Mouse (Mus musculus): ENCODE measurements around the gene Nfib.

Gene Nfib

DNA sequence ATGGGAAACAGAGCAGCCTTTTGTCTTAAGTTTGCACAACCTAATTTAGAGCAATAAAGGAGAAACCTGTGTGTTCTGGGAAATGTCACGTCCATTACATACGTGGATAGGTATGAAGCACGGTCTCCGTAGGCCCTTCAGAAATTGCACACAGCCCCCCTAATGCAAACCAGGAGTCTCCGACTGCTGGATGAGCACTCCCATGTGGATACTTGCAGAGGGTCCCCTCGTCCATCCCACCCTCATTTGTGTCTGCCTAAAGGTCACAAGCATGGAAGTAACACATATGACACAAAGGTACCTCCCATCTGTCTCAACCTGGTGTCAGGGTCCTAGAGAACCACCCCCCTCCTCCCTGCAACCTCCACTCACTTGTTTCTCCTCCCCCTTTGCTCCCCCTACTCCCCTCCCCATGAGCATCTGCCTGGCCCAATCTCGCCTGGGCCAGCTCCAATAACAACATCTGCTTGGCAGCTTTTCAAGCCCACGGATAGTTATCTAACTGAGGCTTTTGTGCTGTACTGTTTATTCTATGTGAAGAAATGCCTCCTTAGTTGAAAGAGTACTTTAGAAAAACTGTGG, 241.4 kb downstream of the Nfib start:
- no peak for DNase-seq (ENCODE audit: low read depth)

DNA sequence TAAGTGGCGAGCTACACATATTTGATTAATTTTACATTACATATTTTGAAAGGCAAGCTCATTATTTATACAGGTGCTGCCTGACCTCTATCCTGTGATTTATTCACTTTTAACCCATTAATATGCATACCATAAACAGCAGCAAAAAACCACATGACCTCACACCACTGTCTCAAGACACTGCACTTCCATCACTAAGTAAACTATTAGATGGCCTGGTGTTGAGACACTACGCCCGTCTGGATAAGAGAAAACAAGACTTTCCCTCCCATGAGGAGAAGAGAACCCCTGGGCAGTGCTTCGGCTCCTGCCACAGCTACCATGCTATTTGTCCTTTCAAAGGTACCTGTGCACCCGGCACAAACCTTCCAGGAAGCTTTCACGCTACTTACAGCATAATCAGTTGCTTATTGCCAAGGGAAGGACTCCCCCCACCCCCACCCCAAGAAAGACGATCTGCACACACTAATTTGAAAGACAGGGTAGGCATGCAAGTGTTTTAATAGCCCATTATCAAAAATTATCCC, 242.3 kb downstream of the Nfib start:
- no peak for DNase-seq (ENCODE audit: low read depth)

DNA sequence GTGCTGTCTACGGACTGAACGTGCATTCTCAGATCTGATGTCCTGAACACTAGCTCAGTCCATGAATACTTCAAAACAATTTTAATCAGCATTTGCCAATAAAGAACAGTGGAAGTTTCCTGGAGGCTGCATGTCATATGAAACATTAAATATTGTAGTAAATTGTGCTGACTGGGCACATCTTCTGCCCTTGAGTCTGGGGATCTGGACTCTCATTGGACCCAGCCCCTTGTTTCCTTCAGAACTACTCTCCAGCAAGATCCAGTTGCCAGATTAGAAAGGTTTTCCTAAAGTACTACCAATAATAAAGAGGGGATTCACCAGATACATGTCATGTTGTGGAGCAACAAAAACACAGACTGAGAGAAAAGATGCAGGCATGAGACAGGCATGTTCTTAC, 243.9 kb downstream of the Nfib start:
- no peak for DNase-seq (ENCODE audit: low read depth)

DNA sequence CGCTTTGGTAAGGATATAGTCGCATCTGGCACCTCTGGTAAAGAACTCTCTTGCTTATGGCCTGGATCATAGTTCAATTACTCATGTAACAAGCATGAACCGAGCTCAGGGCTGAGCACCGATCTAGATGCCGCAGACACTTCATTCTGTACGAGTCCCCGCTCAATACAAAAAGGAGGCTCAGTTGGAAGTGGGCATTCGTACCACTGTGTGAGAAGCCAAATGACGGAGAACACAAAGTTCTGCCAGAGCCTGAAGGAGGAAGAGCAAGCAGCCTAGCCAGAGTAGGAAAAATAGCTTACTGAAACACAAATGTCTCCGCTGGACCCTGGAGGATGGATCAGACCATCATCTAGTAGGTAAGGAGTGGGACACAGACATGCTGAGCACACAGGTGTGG, 246.7 kb downstream of the Nfib start:
- DNase-seq (ENCODE audit: low read depth): no peak

DNA sequence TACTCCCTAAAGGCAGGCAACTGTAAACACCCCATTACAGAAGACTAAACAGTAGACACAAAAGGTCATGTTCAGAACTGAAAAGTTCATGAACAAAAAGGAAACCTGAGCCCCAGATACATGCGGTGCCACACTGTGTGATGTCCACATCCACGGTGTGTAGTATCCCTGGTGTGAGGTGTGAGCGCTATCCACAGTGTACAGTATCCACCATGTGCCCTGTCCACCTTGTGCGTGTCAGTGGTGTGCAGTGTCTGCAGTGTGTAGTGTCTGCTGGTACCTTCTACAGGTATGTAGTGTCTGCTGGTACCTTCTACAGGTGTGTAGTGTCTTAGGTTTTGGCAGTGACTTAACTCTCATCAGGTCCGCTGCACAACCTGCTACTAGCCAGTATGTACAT, 248.6 kb downstream of the Nfib start:
- DNase-seq (ENCODE audit: low read depth): no peak

DNA sequence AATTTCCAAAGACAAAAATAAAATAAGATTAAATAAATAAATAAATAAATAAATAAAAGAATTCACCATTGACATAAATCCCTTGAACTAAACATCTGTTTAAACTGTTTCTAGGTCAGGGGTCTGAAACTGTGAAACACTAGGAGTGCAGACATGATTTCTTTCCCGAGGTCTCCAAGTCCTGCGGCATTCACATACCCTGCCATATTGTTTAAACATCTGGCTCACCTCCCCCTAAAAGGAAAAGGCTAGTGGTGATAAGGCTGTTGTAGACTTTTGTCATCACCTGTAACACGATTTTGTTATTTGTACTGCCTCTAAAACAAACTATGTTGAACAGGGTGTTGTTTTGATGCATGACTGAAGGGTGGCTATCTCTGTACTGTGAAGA, 249.2 kb downstream of the Nfib start:
- no peak for DNase-seq (ENCODE audit: low read depth)

DNA sequence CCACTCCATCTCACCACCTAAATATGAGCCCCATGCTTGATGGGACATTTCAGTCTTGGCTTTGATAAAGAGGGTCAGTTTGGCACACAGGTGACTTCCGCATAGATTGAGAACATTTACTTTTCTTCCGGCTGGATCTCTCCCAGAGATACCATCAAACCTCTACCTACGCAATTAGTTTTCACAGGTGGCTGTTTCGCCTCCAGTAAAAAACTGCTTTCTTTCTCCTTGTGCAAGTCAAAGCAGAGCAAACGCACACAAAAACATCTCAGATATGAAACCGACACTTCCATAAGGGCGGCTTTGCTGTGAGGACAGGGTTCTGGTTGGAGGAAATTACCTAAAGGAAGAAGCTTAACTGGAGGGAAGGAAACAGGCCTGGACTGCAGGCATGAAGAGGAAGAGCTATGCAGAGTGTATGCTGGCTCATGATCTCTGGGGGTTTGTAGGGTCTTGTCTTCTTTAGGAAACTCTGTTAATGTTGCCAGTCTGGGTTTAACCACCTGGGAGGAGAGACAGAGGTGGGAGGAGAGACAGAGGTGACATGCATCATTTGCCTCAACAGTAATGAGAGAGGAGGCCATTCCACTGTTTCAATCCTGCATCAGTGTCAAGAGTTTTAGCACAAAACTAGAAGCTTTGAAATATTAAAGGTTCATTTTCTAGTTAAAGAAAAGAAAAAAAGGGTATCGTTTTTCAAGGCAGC, 249.8 kb downstream of the Nfib start:
- DNase-seq (ENCODE audit: low read depth): no peak

DNA sequence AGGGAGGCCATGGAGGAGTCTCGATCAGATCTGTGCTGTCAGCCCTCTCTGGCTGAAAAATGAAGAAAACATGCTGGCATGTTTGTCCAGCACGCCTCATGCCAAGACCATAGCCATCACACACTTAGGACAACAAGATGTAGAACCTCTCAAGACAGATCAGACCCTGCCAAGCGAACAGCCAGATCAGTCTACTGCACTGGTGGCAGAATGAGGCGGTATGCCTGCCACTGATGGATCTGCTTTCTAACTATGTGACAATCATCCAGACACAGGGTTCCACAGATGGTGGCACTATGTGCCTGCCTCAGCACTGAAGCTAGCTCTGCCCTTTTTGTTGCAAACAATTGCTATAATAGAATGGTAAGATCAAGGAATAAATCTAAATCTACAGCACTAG, 250.6 kb downstream of the Nfib start:
- no peak for DNase-seq (ENCODE audit: low read depth)

DNA sequence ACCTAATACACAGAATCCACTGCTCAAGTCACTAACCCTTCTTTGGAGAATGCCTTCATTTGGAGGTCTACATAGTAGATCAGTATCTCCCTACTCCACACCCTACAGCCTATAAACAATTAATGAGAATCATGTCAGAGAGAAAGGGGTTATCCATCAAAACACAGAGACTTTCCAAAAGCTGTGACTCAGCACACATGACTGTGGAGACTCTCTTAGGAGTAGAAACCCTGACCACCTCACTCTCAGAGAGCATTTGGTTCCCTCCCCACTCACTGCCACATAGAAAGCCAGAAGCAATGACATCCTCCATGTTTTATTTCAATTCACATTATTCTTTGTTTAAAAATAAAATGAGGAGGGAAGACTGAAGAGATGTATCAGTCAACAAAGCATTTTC, 252.2 kb downstream of the Nfib start:
- DNase-seq (ENCODE audit: low read depth): no peak

DNA sequence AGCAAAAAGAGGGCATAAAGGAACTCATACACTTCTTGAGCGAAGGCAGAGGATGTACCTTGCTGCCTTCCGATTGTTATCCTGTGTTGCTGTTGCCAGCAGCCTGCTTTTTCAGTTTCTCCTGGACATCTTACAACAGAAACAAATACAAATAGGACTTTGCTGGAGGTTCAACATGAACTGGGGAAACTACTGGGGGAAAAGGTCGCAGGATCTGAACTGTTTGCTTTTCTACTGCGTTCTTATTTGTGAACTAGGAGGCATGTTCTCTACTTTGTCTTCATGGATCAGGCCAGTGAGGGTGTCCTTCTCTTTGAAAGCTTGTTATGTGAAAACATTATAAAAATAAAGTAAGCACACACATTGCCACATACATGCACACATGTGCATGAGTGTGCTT, 252.6 kb downstream of the Nfib start:
- DNase-seq (ENCODE audit: low read depth): no peak

DNA sequence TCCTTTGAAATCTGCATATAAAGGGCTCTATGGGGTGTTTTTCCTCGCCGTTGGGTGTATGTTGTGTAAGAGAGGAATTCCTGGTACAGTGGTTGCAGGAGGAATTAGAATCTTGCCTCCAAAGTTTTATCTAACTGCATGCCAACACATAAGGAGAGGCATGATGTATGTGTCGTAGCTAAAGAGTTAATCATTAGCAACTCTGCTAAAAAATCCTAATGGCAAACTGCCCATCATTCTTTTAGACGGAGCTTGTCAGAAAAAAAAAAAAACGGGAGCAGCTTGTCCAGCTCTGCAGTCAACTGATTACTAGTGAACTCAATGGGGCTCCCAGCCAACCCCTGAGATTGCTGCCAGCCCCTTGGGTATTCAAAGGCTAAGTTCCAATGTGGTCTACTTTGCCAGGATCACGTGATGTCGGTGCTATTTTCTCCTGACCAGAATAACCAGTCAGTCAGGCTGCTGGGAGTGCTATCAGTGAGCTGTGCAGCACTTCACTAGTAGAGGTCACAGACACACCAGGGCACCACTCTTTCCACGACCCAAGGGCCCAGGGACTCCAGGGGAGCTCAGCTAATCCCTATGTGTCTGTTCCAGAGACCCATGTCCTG, 258.4 kb downstream of the Nfib start:
- DNase-seq (ENCODE audit: low read depth): no peak

DNA sequence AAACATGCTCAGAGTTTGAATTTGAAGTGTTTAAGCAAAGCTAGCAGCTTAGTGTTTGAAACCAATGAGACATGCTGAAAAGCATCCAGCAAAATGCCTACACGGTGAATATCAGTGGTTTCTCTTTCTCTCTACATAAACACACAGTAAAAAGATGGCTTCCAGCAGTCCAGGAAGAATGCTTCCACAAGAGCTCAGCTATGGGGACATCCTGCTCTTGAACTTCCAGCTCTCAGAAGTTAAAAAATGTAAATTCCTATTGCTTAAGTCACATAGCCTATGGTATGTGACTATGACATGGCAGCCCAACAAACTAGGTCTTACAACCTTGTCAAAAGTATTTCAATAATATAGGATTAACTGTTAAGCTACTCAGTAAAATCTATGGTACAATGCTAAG, 261.5 kb downstream of the Nfib start:
- no peak for DNase-seq (ENCODE audit: low read depth)

DNA sequence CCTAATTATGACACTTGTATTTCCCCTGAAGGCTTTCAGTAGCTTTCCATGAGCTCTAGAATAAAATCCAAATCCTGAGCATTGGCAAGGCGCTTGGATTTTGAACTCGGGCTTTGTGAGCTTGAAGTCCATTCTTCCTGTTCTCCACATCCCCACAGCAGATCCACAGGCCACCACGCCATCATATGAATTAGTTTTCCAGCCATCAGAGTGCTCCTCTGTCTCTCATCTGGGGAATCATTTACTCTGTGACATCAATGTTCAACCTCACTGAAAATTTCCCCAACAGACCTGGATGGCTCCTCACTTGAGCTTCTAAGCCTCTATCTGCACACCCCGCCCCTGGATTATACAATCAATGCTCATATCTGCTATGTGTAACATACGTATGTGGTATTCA, 262.1 kb downstream of the Nfib start:
- no peak for DNase-seq (ENCODE audit: low read depth)

DNA sequence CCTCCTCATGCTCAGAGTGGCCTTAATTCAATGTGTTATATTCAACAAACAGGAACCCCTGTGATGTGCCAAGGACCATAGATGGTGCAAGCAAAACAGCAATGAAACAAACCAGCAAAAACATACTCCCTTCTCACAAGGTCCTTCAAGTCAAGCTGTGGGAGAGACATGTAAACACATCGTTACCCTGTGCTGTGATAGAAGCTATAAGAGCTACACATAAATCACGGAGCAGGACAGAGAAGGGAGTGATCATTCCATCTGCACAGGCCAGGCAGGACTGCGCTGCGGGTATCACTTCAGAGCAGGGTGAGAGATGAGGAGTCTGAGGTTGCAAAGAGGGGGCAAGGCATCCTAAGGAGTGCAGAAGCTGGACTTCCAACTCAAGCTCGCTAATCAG, 262.5 kb downstream of the Nfib start:
- no peak for DNase-seq (ENCODE audit: low read depth)

DNA sequence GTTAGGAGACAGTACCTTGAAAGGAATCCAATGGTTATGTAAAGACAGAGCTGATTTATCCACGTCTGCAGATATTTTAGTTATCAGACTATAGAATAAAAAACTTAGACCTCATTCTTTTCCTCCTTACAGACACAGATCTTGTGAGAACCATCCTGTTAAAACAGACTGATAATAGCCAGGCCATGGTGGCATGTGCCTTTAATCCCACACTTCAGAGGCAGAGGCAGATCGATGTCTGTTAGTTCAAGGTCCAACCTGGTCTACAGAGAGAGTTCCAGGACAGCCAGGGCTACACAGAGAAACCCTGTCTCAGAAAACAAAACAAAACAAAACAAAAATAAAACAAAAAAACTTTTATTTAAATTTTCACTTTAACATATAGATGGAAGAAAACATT, 264.9 kb downstream of the Nfib start:
- no peak for DNase-seq (ENCODE audit: low read depth)

DNA sequence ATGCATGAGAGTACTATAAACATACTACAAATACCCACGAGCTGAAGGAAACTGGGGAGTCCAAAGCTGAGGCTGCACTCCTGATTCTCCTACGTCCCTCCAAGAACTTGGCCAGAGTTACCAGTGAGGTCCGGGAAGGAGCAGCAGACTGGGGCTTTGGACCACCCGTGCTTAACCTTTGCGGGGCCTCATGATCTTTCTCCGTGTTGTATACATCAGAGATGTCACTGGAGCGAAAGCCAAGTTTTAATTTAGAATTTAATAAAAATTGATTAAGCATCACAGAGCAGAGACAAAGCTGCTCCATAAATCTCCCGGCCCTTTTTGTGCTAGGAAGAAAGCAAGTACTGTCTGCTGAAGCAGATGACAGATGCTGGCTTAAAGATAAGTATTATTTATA, 265.7 kb downstream of the Nfib start:
- no peak for DNase-seq (ENCODE audit: low read depth)

DNA sequence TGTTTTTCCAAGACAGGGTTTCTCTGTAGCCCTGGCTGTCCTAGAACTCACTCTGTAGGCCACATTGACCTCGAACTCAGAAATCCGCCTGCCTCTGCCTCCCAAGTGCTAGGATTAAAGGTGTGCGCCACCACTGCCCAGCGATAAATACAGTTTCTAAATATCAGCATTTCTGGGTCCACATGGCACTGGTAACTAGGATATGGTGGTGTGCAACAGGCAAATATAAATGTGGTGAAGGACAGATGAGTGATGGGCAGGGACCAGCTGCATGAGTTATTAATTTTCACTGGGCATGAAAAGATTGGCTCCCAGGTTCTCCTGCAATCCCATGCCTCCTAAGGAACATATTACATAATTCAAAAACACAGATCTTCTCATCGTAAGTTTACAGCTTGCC, 266.9 kb downstream of the Nfib start:
- DNase-seq (ENCODE audit: low read depth): no peak

DNA sequence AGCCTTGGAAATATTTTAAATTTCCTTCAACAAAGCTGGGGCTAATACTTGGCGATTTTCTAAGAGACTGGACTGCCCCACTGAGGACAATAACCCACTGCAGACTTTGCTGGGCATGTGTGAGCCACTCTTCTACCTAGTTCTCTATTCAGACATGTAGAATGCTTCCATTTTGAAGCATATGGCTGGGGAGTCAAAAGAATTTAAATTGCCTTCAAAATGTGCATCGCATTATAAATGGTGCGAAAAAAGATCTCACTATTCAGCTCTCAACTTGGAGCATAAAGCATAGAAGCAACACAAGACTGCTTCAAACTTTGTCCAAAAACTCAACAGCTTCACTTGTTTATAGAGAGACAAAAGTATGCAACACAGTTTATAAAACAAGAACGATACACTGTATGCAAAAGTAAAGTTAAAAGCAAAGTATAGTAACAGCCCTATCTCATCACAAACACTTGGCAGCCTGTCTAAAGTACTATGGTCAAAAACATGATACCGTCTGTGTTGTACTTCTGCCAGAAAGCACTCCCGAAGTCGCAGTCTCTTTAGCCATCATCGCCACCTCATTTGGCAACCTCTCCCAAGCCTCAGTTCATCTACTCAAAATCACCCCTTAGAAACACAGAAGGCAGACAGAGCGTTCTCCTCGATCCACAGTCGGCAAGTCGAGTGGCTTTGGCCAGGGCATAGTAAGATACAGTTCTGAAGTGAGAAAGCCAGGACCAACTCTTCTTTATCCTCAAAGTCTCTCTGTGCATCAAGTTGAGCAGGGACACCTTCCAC, 267.8 kb downstream of the Nfib start:
- no peak for DNase-seq (ENCODE audit: low read depth)

DNA sequence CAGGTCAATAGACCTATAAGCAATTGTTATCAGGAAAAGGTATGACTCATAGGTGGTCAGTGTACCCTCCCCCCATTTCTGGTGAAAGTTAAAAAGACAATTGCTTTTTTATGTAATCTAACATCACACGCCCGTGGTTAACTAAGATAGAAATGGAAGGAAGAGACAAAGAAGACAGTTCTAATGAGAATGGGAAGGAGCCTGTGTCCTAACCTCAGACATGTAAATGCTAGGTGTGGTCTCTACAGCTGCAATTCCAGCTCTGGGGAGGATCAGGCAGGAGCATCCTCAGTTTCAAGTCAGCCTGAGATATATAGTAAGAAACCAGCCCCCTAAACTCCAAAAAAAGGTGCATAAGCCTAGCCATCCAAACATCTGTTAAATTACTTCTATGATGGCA, 268.9 kb downstream of the Nfib start:
- no peak for DNase-seq (ENCODE audit: low read depth)

DNA sequence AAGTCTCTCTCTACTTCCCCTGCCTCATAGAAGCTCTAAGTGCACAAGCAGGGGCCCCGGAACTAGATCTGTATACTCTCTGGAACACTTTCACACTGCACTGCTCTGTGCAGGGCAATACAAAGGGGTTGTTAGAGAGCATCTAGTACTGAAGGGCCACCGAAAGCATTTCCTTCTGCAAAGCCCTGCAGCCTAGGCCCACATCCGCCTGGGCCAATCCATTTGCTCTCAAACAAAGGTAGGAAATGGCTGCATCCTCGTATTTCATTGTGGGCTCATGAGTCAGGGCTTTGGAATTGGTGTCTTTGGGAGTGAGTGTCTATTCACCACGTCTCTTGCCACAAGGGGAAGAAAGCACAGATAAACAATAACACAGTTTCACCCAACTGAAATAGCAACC, 269.8 kb downstream of the Nfib start:
- DNase-seq (ENCODE audit: low read depth): no peak

DNA sequence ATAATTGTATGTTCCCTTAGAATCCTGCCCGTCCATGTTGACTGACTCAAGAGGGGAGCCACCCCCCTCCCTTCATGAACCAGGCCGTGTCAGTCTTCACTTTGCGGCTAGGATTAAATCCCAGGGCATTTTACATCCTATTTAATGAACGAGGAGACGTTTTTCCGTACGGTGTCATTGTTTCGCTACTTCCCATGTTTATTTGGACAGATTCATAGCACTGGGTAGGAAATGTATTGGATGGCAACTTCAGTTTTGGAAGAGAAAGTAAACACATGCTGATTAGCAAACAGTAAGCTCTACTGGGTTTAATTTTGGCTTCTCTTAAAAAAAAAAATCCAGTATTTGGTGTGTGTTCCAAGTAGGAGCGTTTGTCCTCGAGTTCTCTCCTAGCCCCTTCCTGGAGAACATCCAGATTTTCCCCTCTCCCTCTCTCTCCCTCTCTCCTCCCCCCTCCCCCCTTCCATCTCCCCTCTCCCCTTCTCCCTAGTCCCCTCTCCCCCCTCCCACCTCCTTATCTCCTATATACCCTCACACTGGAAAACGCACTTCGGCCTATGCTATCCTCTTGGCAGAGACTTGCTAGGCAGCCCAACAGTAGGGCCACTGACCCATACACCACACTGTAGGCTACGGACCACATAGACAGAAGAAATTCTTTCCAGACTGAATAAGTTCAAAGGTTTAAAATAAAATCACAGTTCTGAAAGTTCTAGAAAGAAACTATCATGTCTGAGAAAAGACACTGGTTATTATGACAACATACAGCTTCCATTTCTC, 271.4 kb downstream of the Nfib start:
- DNase-seq (ENCODE audit: low read depth): no peak

DNA sequence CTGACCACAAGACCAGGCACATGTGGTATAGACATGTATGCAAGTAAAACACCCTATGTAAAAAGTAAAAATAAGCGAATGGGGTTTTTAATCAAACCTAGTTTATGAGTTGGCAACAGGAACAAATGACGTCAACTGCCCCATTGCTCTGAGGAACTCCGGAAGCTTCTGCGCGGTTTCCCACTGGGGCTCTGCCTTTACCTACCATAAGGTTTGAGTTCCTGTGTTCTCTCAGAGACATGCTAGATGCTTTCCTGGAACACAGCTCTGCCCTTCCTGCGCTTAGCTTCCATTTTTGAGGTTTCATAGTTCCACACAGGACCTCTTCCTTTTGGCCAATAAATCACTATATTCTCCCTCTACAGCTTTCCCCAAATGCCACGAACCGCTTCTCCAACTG, 273.7 kb downstream of the Nfib start:
- no peak for DNase-seq (ENCODE audit: low read depth)
